Mouse (Mus musculus): Measurements from ENCODE around the gene Hapln4.

DNA sequence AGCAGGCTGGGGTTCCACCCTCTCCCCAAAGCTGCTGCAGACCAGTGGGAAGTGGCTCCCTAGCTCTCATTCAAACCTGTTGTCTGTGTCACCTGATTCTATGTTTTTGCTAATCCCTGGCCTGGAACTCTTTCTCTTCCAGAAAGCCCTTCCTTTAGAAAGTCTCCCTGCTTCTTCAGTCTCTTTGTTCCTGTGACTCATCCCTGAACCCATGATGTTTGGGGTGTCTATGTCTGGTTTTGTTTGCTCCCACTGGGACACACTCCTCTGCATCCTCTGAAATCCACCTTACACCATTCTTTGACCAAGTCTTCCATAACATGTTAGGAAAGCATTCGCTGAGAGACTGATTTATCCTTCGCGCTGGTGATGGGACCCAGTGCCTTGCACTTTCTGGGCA is 46.8 kb downstream of the Hapln4 start:
- TF ChIP-seq ZNF384 (IDR thresholded peaks at IDR 0.05; ENCODE audit: low read depth, low read length) (no peak), CHD2 (IDR thresholded peaks at IDR 0.05; ENCODE audit: low read depth, low read length) (no peak)

All from ES-E14 (cell line).